Mouse (Mus musculus): ENCODE results near the gene Ak7.

- TF ChIP-seq CTCF (IDR thresholded peaks at IDR 0.05; ENCODE audit: low read depth) = no peak
- no peak for TF ChIP-seq EP300 (optimal IDR thresholded peaks at IDR 0.05)
These were observed 29.5 kb upstream of the Ak7 start for GRCm38 (mm10) chr12:105676274-105676673.

All from stomach, postnatal 0 days (tissue).